Mouse (Mus musculus) thymus, adult 2 months (tissue): Measurements from ENCODE around the gene Havcr2.

Experiments used
- CTCF ChIP-seq: fragments of 200-500 bp; IDR thresholded peaks from 2 replicates; pipeline ENCODE4 v1.5.1; 2012; ENCODE audit warnings: mild to moderate bottlenecking, control low read depth, low read length, moderate library complexity, borderline replicate concordance; ENCODE audit not compliant: control insufficient read depth, poor library complexity, insufficient read depth; ENCODE audit errors: extremely low read depth
- POLR2A ChIP-seq: fragments of 200-500 bp; IDR thresholded peaks from 2 replicates; pipeline ENCODE4 v1.6.1; 2012; ENCODE audit warnings: mild to moderate bottlenecking, low read length, control low read depth, moderate library complexity; ENCODE audit not compliant: control insufficient read depth, poor library complexity, insufficient read depth; ENCODE audit errors: extremely low read depth

DNA sequence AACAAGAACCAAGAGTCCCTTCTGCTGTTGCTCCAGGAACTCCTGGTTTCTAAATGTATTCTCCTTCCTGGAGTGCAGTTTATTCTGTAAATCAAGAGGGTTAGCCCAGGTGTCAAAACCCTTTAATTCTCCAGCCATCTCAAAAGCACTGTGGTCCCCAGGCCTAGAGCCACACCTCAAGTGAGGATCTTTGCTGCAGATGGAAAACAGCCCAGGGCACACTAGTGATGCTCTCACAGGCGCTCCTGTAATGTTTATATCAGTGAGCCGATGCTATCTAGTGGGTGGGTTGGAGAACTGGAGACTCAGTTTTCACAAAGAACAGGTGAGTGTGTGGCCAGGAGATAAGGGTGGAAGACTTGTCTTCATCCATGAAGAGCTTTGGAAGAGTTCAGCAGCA lies 69.2 kb downstream of the Havcr2 start, which contains the start of gene Gm12169:
- no peak for TF ChIP-seq CTCF
- TF ChIP-seq POLR2A = no peak
